Mouse (Mus musculus) midbrain, embryonic 11.5 days (tissue): Measurements from ENCODE around the gene Gm10436. TPM values are rescaled to one million over a fixed set of nuclear protein-coding genes. Genes with fewer than 3 reads are reported as not detected.
"Not testable (repeated sequence)": the region's sequence is repeated elsewhere in the genome, so short reads cannot be mapped to it uniquely, and the experiment has no call there.

Experiments used
- ATAC-seq: fragments of 200-750 bp; cut with Nextera tagmentation; 2 replicates; pipeline ENCODE4 v1.8.0; 2017; ENCODE audit warnings: moderate TSS enrichment, moderate library complexity; ENCODE audit not compliant: low FRiP score
- DNase-seq: peaks from one replicate; pipeline ENCODE4 v3.0.0; 2015; ENCODE audit warnings: low spot score; ENCODE audit errors: missing footprints
- H3K27ac ChIP-seq: fragments of 300-500 bp; sonication (generic); 2 replicates; pipeline ENCODE4 v1.5.1; 2014; ENCODE audit warnings: low read depth, low read length
- H3K27me3 ChIP-seq: fragments of 300-500 bp; sonication (generic); 2 replicates; pipeline ENCODE4 v1.6.1; 2014; ENCODE audit warnings: mild to moderate bottlenecking, low read length, moderate library complexity, mixed read lengths; ENCODE audit not compliant: control insufficient read depth, insufficient read depth
- H3K36me3 ChIP-seq: fragments of 300-500 bp; sonication (generic); 2 replicates; pipeline ENCODE4 v1.6.1; 2014; ENCODE audit warnings: mild to moderate bottlenecking, low read length, moderate library complexity, mixed read lengths; ENCODE audit not compliant: control insufficient read depth, insufficient read depth
- H3K4me1 ChIP-seq: fragments of 300-500 bp; sonication (generic); 2 replicates; pipeline ENCODE4 v1.6.1; 2014; ENCODE audit warnings: low read length; ENCODE audit not compliant: control insufficient read depth, insufficient read depth
- H3K4me2 ChIP-seq: fragments of 300-500 bp; sonication (generic); 2 replicates; pipeline ENCODE4 v1.6.1; 2014; ENCODE audit warnings: mild to moderate bottlenecking, moderate library complexity
- H3K4me3 ChIP-seq: fragments of 300-500 bp; sonication (generic); 2 replicates; pipeline ENCODE4 v1.5.1; 2014; ENCODE audit warnings: low read depth, low read length
- H3K9ac ChIP-seq: fragments of 300-500 bp; sonication (generic); 2 replicates; pipeline ENCODE4 v1.6.1; 2014; ENCODE audit warnings: low read length
- H3K9me3 ChIP-seq: fragments of 300-500 bp; sonication (generic); 2 replicates; pipeline ENCODE4 v1.6.1; 2016; ENCODE audit warnings: low read length; ENCODE audit not compliant: control insufficient read depth
- WGBS: fragments of 180-500 bp; shearing (Covaris S2); extraction: QIAGEN DNeasy Blood & Tissue Kit; methylation state at CpG from one replicate; pipeline ENCODE4 v1.1.7; 2014; 5-methylcytosine and 5-hydroxymethylcytosine counted together
- polyA plus RNA-seq: library from polyadenylated mRNA; unstranded; fragments of >200 nt; fragmentation: Nextera tagmentation; extraction: Ambion mirVana; gene quantifications from 2 replicates; pipeline ENCODE4 v1.2.1, GENCODE M21; 2014

The Gm10436 gene
- polyA plus RNA-seq: not detected in 2 replicates

DNA sequence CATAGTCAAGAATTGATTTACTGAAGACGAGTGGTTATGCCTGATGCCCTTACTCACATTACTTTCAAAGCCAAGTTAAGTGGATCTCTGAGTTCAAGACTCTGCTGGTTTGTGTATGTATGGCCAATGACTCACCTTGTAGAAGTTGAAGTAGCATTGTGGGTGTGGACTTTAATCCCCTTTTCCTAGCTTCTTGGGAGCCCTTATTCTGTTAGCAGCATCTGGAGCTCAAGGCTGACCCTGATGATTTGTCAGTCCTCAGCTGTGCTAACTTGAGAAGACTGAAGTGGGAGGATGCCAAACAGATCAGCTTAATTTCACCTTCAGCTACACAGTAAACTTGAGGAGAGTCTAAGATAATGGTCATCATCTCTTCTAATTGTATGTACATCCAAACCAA is at the start of gene Gm10436:
TSS of gene Gm10436 (minus strand) at position 101 of the 400 bp plus-strand sequence.
- DNase-seq, H3K4me1 ChIP-seq, H3K4me2 ChIP-seq, H3K27ac ChIP-seq, H3K4me3 ChIP-seq, H3K9ac ChIP-seq, H3K27me3 ChIP-seq, H3K36me3 ChIP-seq, ATAC-seq, H3K9me3 ChIP-seq: not testable (repeated sequence)
- WGBS: 84% methylated on average over 1 of the region's 1 CpGs

DNA sequence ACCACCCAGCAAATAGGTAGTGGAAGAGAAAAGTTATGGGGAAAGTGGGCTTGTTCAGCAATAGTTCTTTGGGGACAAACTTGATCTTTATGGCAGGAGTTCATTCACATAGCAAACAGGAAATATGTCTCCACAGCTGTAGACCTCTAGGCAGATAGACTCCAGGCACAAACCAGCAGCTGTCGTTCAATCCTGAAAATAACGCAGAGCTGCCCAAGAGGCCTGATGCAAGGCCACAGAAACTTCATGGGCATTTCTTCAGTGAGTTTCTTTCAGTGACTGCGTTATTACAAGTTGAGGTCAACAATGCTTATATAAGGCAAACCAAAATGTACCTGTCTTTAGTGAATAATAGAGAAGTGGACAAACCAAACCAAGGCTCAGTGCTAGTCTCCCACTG is 37.5 kb upstream of the Gm10436 start:
- ATAC-seq (no peak), DNase-seq (no peak)
- Histone ChIP-seq H3K9ac (no peak overlapping the region), H3K27ac (no peak overlapping the region), H3K36me3 (no peaks in the 10 kb centered on the region), H3K4me1 (no peaks in the 10 kb centered on the region), H3K27me3 (no peaks in the 10 kb centered on the region), H3K9me3 (no peaks in the 10 kb centered on the region), H3K4me3 (no peak overlapping the region), H3K4me2 (no peak overlapping the region)
- WGBS: 87% methylated on average over 3 of the region's 3 CpGs

DNA sequence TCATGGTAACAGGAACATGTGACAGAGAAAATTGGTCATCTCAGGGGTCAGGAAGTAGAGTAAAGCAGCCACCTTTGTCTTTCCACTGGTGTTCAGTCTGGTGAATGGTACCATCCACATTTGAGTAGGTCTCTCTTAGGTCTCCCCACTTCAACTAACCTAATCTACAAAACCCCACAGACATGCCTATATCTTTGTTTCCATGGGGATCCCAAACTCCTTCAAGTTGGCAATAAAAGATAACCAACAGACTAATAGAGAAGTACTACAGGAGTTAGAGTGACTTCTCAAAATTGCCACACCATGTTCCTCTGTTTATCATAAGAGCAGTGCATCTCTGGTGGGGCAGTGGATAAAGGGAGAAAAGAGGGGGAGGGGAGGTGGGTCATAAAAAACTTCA is 36.2 kb upstream of the Gm10436 start:
- not testable (repeated sequence) for H3K9me3 ChIP-seq, H3K4me2 ChIP-seq, H3K27me3 ChIP-seq, H3K4me1 ChIP-seq, H3K4me3 ChIP-seq, DNase-seq, ATAC-seq, H3K9ac ChIP-seq, H3K36me3 ChIP-seq, H3K27ac ChIP-seq

DNA sequence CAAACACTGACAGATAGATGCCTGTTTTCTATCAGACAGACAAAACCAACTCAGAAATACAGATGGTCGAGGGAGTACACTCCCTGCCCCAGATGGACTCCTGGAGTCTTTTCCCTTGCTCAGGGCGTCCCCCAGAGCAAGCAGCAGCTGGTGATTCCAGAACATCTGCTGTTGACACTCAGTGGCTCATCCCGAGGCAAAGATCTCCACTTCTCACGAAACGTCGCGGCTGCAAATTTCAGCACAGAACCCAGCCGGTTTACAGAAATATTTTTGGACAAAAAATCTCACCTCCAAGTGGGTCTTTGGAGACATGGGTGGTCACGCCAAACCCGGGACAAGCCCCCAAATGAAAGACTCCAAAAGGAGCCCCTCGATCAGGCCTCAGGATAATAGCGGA is 32.7 kb upstream of the Gm10436 start:
- no peak overlapping the region for H3K27ac ChIP-seq
- no peaks in the 10 kb centered on the region for H3K27me3 ChIP-seq
- H3K4me1 ChIP-seq: no peaks in the 10 kb centered on the region
- ATAC-seq (no peak), DNase-seq (no peak)
- no peak overlapping the region for H3K9ac ChIP-seq
- no peaks in the 10 kb centered on the region for H3K36me3 ChIP-seq
- H3K4me2 ChIP-seq: no peak overlapping the region
- H3K9me3 ChIP-seq: no peaks in the 10 kb centered on the region
- WGBS: 86% methylated on average over 12 of the region's 12 CpGs
- H3K4me3 ChIP-seq: no peak overlapping the region

DNA sequence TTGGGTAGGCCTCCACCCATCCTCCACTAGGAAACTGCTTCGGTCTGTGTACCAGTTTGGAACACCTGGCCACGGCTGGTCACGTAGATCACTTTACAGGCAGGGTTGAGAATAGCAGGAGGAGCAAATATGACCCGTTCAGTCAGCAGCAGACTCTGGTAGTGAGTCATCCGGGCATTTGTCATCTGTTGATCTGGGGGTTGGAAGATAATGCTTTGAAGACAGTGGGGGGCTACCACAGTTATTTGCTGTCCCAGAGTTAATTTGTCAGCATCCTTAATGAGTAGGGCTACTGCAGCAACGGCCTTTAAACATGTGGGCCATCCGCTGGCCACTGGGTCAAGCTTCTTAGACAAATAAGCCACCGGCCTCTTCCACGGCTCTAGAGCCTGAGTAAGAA is 29.6 kb upstream of the Gm10436 start:
- not testable (repeated sequence) for H3K4me3 ChIP-seq, H3K36me3 ChIP-seq, H3K4me2 ChIP-seq, DNase-seq, H3K4me1 ChIP-seq, ATAC-seq, H3K9ac ChIP-seq, H3K27me3 ChIP-seq, H3K27ac ChIP-seq, H3K9me3 ChIP-seq
- 87% methylated on average over 9 of the region's 9 CpGs for WGBS

DNA sequence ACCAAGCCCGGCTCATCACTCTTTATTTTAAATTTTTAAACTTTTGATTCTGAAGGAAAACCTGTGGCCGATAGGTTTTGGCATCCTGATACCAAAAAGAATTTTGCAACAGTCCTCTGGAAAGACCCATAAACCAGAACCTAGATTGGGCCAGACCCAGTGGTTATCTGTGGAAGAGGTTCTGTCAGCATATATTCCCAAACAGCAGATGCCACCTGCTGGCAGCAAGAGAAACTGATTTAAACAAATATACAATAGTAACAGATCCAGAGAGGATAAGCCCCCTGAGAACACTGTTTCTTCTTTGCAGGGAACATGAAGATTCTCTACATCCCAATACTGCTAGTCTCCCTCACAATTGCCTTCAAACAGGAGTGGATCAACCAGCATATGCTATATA is 20.9 kb upstream of the Gm10436 start:
- H3K27me3 ChIP-seq: no peaks in the 10 kb centered on the region
- ATAC-seq: no peak
- H3K27ac ChIP-seq: no peak overlapping the region
- H3K4me3 ChIP-seq: no peak overlapping the region
- no peak for DNase-seq
- no peaks in the 10 kb centered on the region for H3K4me1 ChIP-seq
- no peaks in the 10 kb centered on the region for H3K9me3 ChIP-seq
- no peak overlapping the region for H3K4me2 ChIP-seq
- no peak overlapping the region for H3K9ac ChIP-seq
- H3K36me3 ChIP-seq: no peaks in the 10 kb centered on the region
- whole genome bisulfite sequencing: 76% methylated on average over 2 of the region's 2 CpGs

Other genes starting within 250 kb of the Gm10436 start
- not detected in 2 replicates for gene Gm2042, start 228.0 kb downstream of the Gm10436 start, polyA plus RNA-seq
- gene Gm2075, start 170.3 kb downstream of the Gm10436 start, polyA plus RNA-seq: not detected in 2 replicates
- gene Gm6803, start 163.3 kb downstream of the Gm10436 start, polyA plus RNA-seq: not detected in 2 replicates
- not detected in 2 replicates for gene Gm2056, start 155.1 kb downstream of the Gm10436 start, polyA plus RNA-seq
- not detected in 2 replicates for gene Gm16368, start 98.4 kb downstream of the Gm10436 start, polyA plus RNA-seq
- gene Gm8332, start 68.0 kb upstream of the Gm10436 start, polyA plus RNA-seq: not detected in 2 replicates
- gene Gm5662, start 92.4 kb upstream of the Gm10436 start, polyA plus RNA-seq: not detected in 2 replicates
- gene Gm5039, start 141.9 kb upstream of the Gm10436 start, polyA plus RNA-seq: not detected in 2 replicates
- 12.7 TPM in 2 replicates for gene Adck1, start 178.4 kb upstream of the Gm10436 start, polyA plus RNA-seq